Mouse (Mus musculus) frontal cortex, postnatal 10 days (tissue): ENCODE measurements around the gene Nlrc5.

Source experiments
- DNase-seq, 2 experiments: peaks; one replicate each; pipeline ENCODE4 v3.0.0; 2022; ENCODE audit warnings: low spot score in 2 of 2, mixed read lengths in 1 of 2

The Nlrc5 gene

DNA sequence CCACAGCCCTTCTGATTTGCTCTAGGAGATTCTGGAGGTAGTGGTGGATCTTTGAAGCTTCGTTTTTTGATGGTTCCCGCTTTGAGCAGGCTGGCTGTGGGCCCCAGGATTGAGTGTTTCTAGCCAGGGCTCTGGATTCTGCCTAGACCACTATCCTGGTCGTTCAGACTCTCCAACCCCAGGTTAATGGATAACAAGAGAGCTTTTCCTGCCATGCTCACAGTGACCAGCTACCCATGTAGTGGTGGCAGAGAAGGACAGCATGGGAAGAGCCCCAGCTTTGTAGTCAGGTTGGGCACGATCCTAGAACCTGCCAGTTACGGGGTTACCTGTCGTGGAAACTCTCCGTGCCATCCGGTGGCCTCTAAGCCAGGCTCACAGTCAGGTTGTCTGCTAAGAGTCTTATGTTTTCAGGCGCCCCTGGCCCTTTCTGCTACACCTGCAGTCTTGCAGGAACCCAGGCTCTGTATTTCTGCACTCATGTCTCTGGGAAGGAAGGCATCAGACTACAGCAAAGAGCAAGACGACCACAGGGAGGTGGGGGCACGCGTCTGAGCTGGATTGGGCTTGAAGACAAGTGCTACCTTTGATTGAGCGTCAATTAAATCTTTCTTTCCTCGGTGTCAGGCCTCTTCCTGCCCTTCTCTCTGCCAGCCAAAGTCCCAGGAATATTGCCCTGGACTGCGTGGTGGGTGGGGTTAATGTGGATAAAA is 132.4 kb downstream of the Nlrc5 start:
- DNase-seq: no peak

- no peak for DNase-seq
Measured at GRCm38 (mm10) chr8:94567159-94567849, 133.1 kb downstream of the Nlrc5 start.

GRCm38 (mm10) chr8:94568098-94568497 is 133.9 kb downstream of the Nlrc5 start:
- DNase-seq: no peak

- DNase-seq: no peak
Measured at GRCm38 (mm10) chr8:94569419-94569818, 135.3 kb downstream of the Nlrc5 start.

DNA sequence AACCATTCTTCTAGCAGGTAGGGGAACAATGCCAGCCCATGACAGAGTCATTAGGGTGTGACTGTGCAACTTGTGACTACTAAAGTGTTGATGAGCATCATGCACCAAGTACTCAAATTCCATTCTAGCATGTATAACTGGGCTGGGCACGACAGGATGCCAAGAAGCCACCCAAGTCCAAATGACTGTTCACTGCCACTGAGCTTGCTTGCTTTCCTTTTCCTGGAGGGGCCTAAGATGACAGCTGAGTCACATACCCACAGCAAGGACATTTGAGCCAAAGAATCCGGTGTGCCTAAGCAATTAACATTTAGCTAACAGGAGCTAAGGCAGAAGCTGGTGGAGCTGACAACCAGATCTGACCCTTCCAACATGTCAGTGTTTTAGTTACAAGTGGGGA is 137.7 kb downstream of the Nlrc5 start:
- no peak for DNase-seq

GRCm38 (mm10) chr8:94574159-94574907 is 140.2 kb downstream of the Nlrc5 start:
- peak; percentile 73 to 79 for DNase-seq

- DNase-seq: no peak
Measured at GRCm38 (mm10) chr8:94575148-94575547, 141.0 kb downstream of the Nlrc5 start.
